Mouse (Mus musculus) liver, postnatal 0 days (tissue): ENCODE measurements around the gene Adam22. TPM values are rescaled to one million over a fixed set of nuclear protein-coding genes. Genes with fewer than 3 reads are reported as not detected.
A peak's percentile ranks its signal among the peaks of the same experiment; 100 is the strongest.
"Not testable (repeated sequence)": the region's sequence is repeated elsewhere in the genome, so short reads cannot be mapped to it uniquely, and the experiment has no call there.

Experiments used
- ATAC-seq: fragments of 200-750 bp; cut with Nextera tagmentation; 2 replicates; pipeline ENCODE4 v1.8.0; 2017; ENCODE audit warnings: mild to moderate bottlenecking, moderate library complexity
- DNase-seq: peaks from one replicate; pipeline ENCODE4 v3.0.0-alpha.2; 2016
- H3K27ac ChIP-seq: fragments of 300-500 bp; sonication (generic); 2 replicates; pipeline ENCODE4 v1.5.1; 2014; ENCODE audit warnings: antibody characterized with exemption, moderate library complexity, mild to moderate bottlenecking, low read depth
- H3K27me3 ChIP-seq: fragments of 300-500 bp; sonication (generic); 2 replicates; pipeline ENCODE4 v1.6.1; 2014; ENCODE audit warnings: low read length, control low read depth, mixed read lengths; ENCODE audit not compliant: insufficient read depth
- H3K36me3 ChIP-seq: fragments of 300-500 bp; sonication (generic); replicated peaks from 2 replicates; pipeline ENCODE4 v1.6.1; 2014; ENCODE audit warnings: mild to moderate bottlenecking, control low read depth, low read length, moderate library complexity, mixed read lengths; ENCODE audit not compliant: insufficient read depth
- H3K4me1 ChIP-seq: fragments of 300-500 bp; sonication (generic); 2 replicates; pipeline ENCODE4 v1.6.1; 2014; ENCODE audit warnings: antibody characterized with exemption, mild to moderate bottlenecking, control low read depth; ENCODE audit not compliant: insufficient read depth
- H3K4me2 ChIP-seq: fragments of 300-500 bp; sonication (generic); 2 replicates; pipeline ENCODE4 v1.6.1; 2014; ENCODE audit warnings: low read depth, mild to moderate bottlenecking, low read length, moderate library complexity, mixed read lengths
- H3K4me3 ChIP-seq: fragments of 300-500 bp; sonication (generic); 2 replicates; pipeline ENCODE4 v1.5.1; 2014; ENCODE audit warnings: low read depth, low read length
- H3K9ac ChIP-seq: fragments of 300-500 bp; sonication (generic); replicated peaks from 2 replicates; pipeline ENCODE4 v1.6.1; 2014; ENCODE audit warnings: mild to moderate bottlenecking, moderate library complexity
- H3K9me3 ChIP-seq: fragments of 300-500 bp; sonication (generic); 2 replicates; pipeline ENCODE4 v1.6.1; 2016; ENCODE audit warnings: mild to moderate bottlenecking, control low read depth, low read length, mixed read lengths
- CTCF ChIP-seq: sonication (generic); IDR thresholded peaks from 2 replicates; pipeline ENCODE4 v1.5.1; 2016; ENCODE audit warnings: antibody characterized with exemption, low read depth
- EP300 ChIP-seq: IDR thresholded peaks from 2 replicates; pipeline ENCODE4 v1.6.1; 2016; ENCODE audit warnings: antibody characterized with exemption, low read depth, mild to moderate bottlenecking
- WGBS: fragments of 180-500 bp; shearing (Covaris S2); extraction: QIAGEN DNeasy Blood & Tissue Kit; methylation state at CpG from one replicate; pipeline ENCODE4 v1.1.7; 2014; ENCODE audit not compliant: insufficient replicate concordance; 5-methylcytosine and 5-hydroxymethylcytosine counted together
- polyA plus RNA-seq: library from polyadenylated mRNA; unstranded; fragments of >200 nt; fragmentation: Nextera tagmentation; extraction: Ambion mirVana; gene quantifications from 2 replicates; pipeline ENCODE4 v1.2.1, GENCODE M21; 2015

Gene Adam22
- polyA plus RNA-seq, 1 experiment from 2014 or later: 0.33 TPM

- H3K27me3 ChIP-seq: no peaks in the 10 kb centered on the region
- WGBS: 59% methylated on average over 5 of the region's 5 CpGs
- ATAC-seq: no peak
- H3K4me2 ChIP-seq: no peak overlapping the region
- no peak for DNase-seq
- no peaks in the 10 kb centered on the region for H3K9me3 ChIP-seq
- no peak overlapping the region for H3K4me3 ChIP-seq
- H3K9ac ChIP-seq: no peak overlapping the region
- no peak overlapping the region for H3K27ac ChIP-seq
- no peaks in the 10 kb centered on the region for H3K4me1 ChIP-seq
- H3K36me3 ChIP-seq: no peaks in the 10 kb centered on the region
- TF ChIP-seq CTCF (no peak), EP300 (no peak)
These were observed 146.3 kb downstream of the Adam22 start for GRCm38 (mm10) chr5:8221630-8222029.

- Histone ChIP-seq H3K27me3 (no peaks in the 10 kb centered on the region), H3K4me1 (no peaks in the 10 kb centered on the region), H3K9ac (no peak overlapping the region), H3K36me3 (no peaks in the 10 kb centered on the region), H3K4me2 (no peak overlapping the region), H3K4me3 (no peak overlapping the region), H3K9me3 (no peaks in the 10 kb centered on the region), H3K27ac (no peak overlapping the region)
- ATAC-seq (no peak), DNase-seq (no peak)
- no peak for TF ChIP-seq EP300
- no peak for TF ChIP-seq CTCF
- 33% methylated on average over 1 of the region's 1 CpGs for WGBS
These were observed 152.1 kb downstream of the Adam22 start for GRCm38 (mm10) chr5:8215841-8216240.

- not testable (repeated sequence) for H3K4me1 ChIP-seq, H3K27ac ChIP-seq, H3K4me3 ChIP-seq, H3K36me3 ChIP-seq, DNase-seq, H3K4me2 ChIP-seq, H3K9me3 ChIP-seq, H3K9ac ChIP-seq, H3K27me3 ChIP-seq, ATAC-seq
- WGBS: 79% methylated on average over 1 of the region's 1 CpGs
These were observed 183.0 kb downstream of the Adam22 start for GRCm38 (mm10) chr5:8184992-8185391.

- Histone ChIP-seq H3K4me3 (no peak overlapping the region), H3K27ac (no peak overlapping the region), H3K27me3 (no peaks in the 10 kb centered on the region), H3K36me3 (no peaks in the 10 kb centered on the region), H3K4me2 (no peak overlapping the region), H3K9me3 (no peaks in the 10 kb centered on the region), H3K4me1 (no peaks in the 10 kb centered on the region), H3K9ac (no peak overlapping the region)
- ATAC-seq: no peak
- no peak for DNase-seq
- WGBS: 62% methylated on average over 1 of the region's 1 CpGs
- no peak for TF ChIP-seq CTCF
- no peak for TF ChIP-seq EP300
These were observed 187.3 kb downstream of the Adam22 start for GRCm38 (mm10) chr5:8180646-8181045.

GRCm38 (mm10) chr5:8178111-8178510 is 189.8 kb downstream of the Adam22 start:
- DNase-seq: no peak
- H3K9ac ChIP-seq: no peak overlapping the region
- H3K9me3 ChIP-seq: no peaks in the 10 kb centered on the region
- H3K27ac ChIP-seq: no peak overlapping the region
- H3K36me3 ChIP-seq: no peaks in the 10 kb centered on the region
- H3K4me3 ChIP-seq: no peak overlapping the region
- H3K4me1 ChIP-seq: no peaks in the 10 kb centered on the region
- no peak overlapping the region for H3K4me2 ChIP-seq
- ATAC-seq: no peak
- WGBS: 77% methylated on average over 17 of the region's 17 CpGs
- no peaks in the 10 kb centered on the region for H3K27me3 ChIP-seq
- TF ChIP-seq EP300 (no peak), CTCF (no peak)

- Histone ChIP-seq H3K9ac (no peak overlapping the region), H3K4me2 (no peak overlapping the region), H3K9me3 (no peaks in the 10 kb centered on the region), H3K27me3 (no peaks in the 10 kb centered on the region), H3K36me3 (no peaks in the 10 kb centered on the region), H3K4me3 (no peak overlapping the region), H3K27ac (no peak overlapping the region), H3K4me1 (no peaks in the 10 kb centered on the region)
- WGBS: 44% methylated on average over 4 of the region's 4 CpGs
- TF ChIP-seq EP300 (no peak), CTCF (peak; percentile 23; the same call in 1 of the 2 replicates)
- ATAC-seq: no peak
- no peak for DNase-seq
These were observed 203.2 kb downstream of the Adam22 start for GRCm38 (mm10) chr5:8164773-8165172.

- Histone ChIP-seq H3K4me3 (no peak overlapping the region), H3K9ac (no peak overlapping the region), H3K36me3 (no peaks in the 10 kb centered on the region), H3K4me1 (no peaks in the 10 kb centered on the region), H3K27ac (no peak overlapping the region), H3K9me3 (no peaks in the 10 kb centered on the region), H3K4me2 (no peak overlapping the region), H3K27me3 (no peaks in the 10 kb centered on the region)
- ATAC-seq (no peak), DNase-seq (no peak)
- 83% methylated on average over 1 of the region's 1 CpGs for WGBS
- no peak for TF ChIP-seq EP300
- no peak for TF ChIP-seq CTCF
These were observed 216.3 kb downstream of the Adam22 start for GRCm38 (mm10) chr5:8151645-8152044.
